Comparison of ENCODE assay signal across 13 mouse cellular contexts in the genomic region with DNA sequence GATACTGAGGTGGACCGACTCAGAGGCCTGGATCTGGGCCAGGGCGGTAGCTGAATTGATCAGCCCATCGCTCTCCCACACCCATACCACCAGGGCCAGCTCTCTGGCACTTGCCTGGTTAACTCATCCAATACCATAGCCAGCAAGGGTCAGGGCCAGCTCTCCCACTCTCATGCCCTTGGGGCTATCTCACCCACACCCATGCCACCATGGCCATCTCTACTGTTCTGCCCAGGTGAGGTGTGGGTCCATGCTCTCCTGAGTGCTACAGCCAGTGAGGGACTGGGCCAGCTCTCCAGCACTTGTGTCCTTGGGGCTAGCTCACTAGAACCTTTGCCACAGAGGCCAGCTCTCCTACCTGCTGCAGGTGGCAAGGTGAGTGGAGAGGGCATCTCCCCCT. TPM values are rescaled to one million over a fixed set of nuclear protein-coding genes. Genes with fewer than 3 reads are reported as not detected.
DNase-seq lines count a peak whose midpoint lies in the region; ATAC-seq lines count a peak whose summit lies in the region.
"Had no signal": no experiment of that assay in that cellular context is flagged by ENCODE, and none has a peak within 500 bp of the region (broad histone marks: within the 10 kb centered on the region; RNA-seq: fewer than 3 reads in every experiment).

No protein-coding gene starts in this region.

- H3K9me3 ChIP-seq in hindbrain, embryonic 11.5 days (ENCODE audit: control insufficient read depth, low read length): no peaks in the 10 kb centered on the region
- no peaks in the 10 kb centered on the region for H3K9me3 ChIP-seq in hindbrain, embryonic 10.5 days
- no peaks in the 10 kb centered on the region for H3K9me3 ChIP-seq in neural tube, embryonic 11.5 days (ENCODE audit: control insufficient read depth, low read length)
- H3K9me3 ChIP-seq in midbrain, embryonic 14.5 days (ENCODE audit: control insufficient read depth, low read length): no peaks in the 10 kb centered on the region

- no peak for DNase-seq in hindbrain, embryonic 11.5 days (ENCODE audit: low spot score)
- DNase-seq in hindbrain, embryonic 10.5 days (ENCODE audit: low spot score): no peak
- DNase-seq in neural tube, embryonic 11.5 days (ENCODE audit: low spot score): no peak
- no peak for DNase-seq in neural tube, embryonic 10.5 days (ENCODE audit: extremely low spot score, low spot score)
- no peak for DNase-seq in midbrain, embryonic 14.5 days
- no peak for DNase-seq in right cerebral cortex, postnatal 10 days (ENCODE audit: low spot score in 2 of 2)
- DNase-seq in adrenal gland, postnatal 25 days: no peak
- DNase-seq: cerebellum, postnatal 36 days; gastrocnemius, postnatal 14 days; kidney, adult 8-10 months; lung, postnatal 4 days; right cerebral cortex, postnatal 14 days had no signal

- ATAC-seq in hindbrain, embryonic 11.5 days (ENCODE audit: low FRiP score): 0 out of 2 replicates have a peak, but pooled peaks have one; percentile 33
- peak; percentile 36; the same call in 1 of the 2 replicates for ATAC-seq in neural tube, embryonic 11.5 days (ENCODE audit: insufficient read depth, low FRiP score, low TSS enrichment)
- ATAC-seq in midbrain, embryonic 14.5 days (ENCODE audit: low FRiP score, low TSS enrichment): peak; percentile 34; the same call in 1 of the 2 replicates
- ATAC-seq: CD4-positive, CD25-positive, alpha-beta regulatory T cell, adult 4 months had no signal

- H3K9ac ChIP-seq in hindbrain, embryonic 11.5 days (ENCODE audit: low read depth, low read length): no peak overlapping the region
- no peak overlapping the region for H3K9ac ChIP-seq in neural tube, embryonic 11.5 days (ENCODE audit: low read length)
- no peak overlapping the region for H3K9ac ChIP-seq in midbrain, embryonic 14.5 days (replicated peaks; ENCODE audit: low read length)

- H3K4me3 ChIP-seq in hindbrain, embryonic 11.5 days (ENCODE audit: low read depth, low read length): no peak overlapping the region
- no peak overlapping the region for H3K4me3 ChIP-seq in hindbrain, embryonic 10.5 days
- no peak overlapping the region for H3K4me3 ChIP-seq in neural tube, embryonic 11.5 days (ENCODE audit: low read depth, low read length)
- no peak overlapping the region for H3K4me3 ChIP-seq in midbrain, embryonic 14.5 days (replicated peaks; ENCODE audit: low read depth, low read length)

- H3K4me2 ChIP-seq in hindbrain, embryonic 11.5 days (replicated peaks; ENCODE audit: low read depth, low read length): no peak overlapping the region
- no peak overlapping the region for H3K4me2 ChIP-seq in neural tube, embryonic 11.5 days (ENCODE audit: low read depth)
- H3K4me2 ChIP-seq in midbrain, embryonic 14.5 days (ENCODE audit: low read length): no peak overlapping the region

- H3K27me3 ChIP-seq in hindbrain, embryonic 11.5 days (ENCODE audit: control insufficient read depth, insufficient read depth, low read length): no peaks in the 10 kb centered on the region
- H3K27me3 ChIP-seq in hindbrain, embryonic 10.5 days (ENCODE audit: insufficient read depth, poor library complexity, severe bottlenecking): no peaks in the 10 kb centered on the region
- no peaks in the 10 kb centered on the region for H3K27me3 ChIP-seq in neural tube, embryonic 11.5 days (ENCODE audit: control insufficient read depth, insufficient read depth, low read length)
- no peaks in the 10 kb centered on the region for H3K27me3 ChIP-seq in midbrain, embryonic 14.5 days (ENCODE audit: control insufficient read depth, insufficient read depth, low read length)

- H3K36me3 ChIP-seq in hindbrain, embryonic 11.5 days (ENCODE audit: control insufficient read depth, insufficient read depth, low read length): no peaks in the 10 kb centered on the region
- H3K36me3 ChIP-seq in hindbrain, embryonic 10.5 days: peaks cover 35% of the 10 kb centered on the region
- H3K36me3 ChIP-seq in neural tube, embryonic 11.5 days (ENCODE audit: control insufficient read depth, insufficient read depth, low read length): peaks cover 5% of the 10 kb centered on the region
- H3K36me3 ChIP-seq in midbrain, embryonic 14.5 days (ENCODE audit: control insufficient read depth, insufficient read depth, low read length): peaks cover 22% of the 10 kb centered on the region

- no peak overlapping the region for H3K27ac ChIP-seq in hindbrain, embryonic 11.5 days (ENCODE audit: low read depth, low read length)
- H3K27ac ChIP-seq in hindbrain, embryonic 10.5 days: no peak overlapping the region
- no peak overlapping the region for H3K27ac ChIP-seq in neural tube, embryonic 11.5 days (ENCODE audit: low read depth, low read length)
- H3K27ac ChIP-seq in midbrain, embryonic 14.5 days (replicated peaks; ENCODE audit: low read depth, low read length): no peak overlapping the region

- 100% methylated on average over 3 of the region's 3 CpGs for WGBS in hindbrain, embryonic 11.5 days
- 94% methylated on average over 3 of the region's 3 CpGs for WGBS in hindbrain, embryonic 10.5 days
- WGBS in neural tube, embryonic 11.5 days: 97% methylated on average over 3 of the region's 3 CpGs
- 92% methylated on average over 3 of the region's 3 CpGs for WGBS in midbrain, embryonic 14.5 days

- no peaks in the 10 kb centered on the region for H3K4me1 ChIP-seq in hindbrain, embryonic 11.5 days (replicated peaks; ENCODE audit: control insufficient read depth, insufficient read depth, low read length)
- H3K4me1 ChIP-seq in hindbrain, embryonic 10.5 days (replicated peaks): no peaks in the 10 kb centered on the region
- H3K4me1 ChIP-seq in neural tube, embryonic 11.5 days (ENCODE audit: control insufficient read depth, insufficient read depth, low read length): no peaks in the 10 kb centered on the region
- no peaks in the 10 kb centered on the region for H3K4me1 ChIP-seq in midbrain, embryonic 14.5 days (ENCODE audit: control insufficient read depth, insufficient read depth, low read length)

RNA-seq across cellular contexts. Expression of gene Kmt2e, which starts 34.1 kb away (rescaled TPM):
- polyA plus RNA-seq in hindbrain, embryonic 11.5 days (2014; fragmentation: Nextera tagmentation; extraction: Ambion mirVana): 121 and 122 TPM in 2 replicates
- polyA plus RNA-seq in hindbrain, embryonic 10.5 days (2016; fragmentation: Nextera tagmentation; extraction: Ambion mirVana): 92.9 and 96.0 TPM in 2 replicates
- polyA plus RNA-seq in neural tube, embryonic 11.5 days (2014; fragmentation: Nextera tagmentation; extraction: Ambion mirVana): 102 and 105 TPM in 2 replicates
- polyA plus RNA-seq in midbrain, embryonic 14.5 days (2014; fragmentation: Nextera tagmentation; extraction: Ambion mirVana): 152 and 155 TPM in 2 replicates
- total RNA-seq in adrenal gland, postnatal 25 days (2021): 77.2 and 90.2 TPM in 2 replicates
